Mouse (Mus musculus) embryonic facial prominence, embryonic 12.5 days (tissue): Measurements from ENCODE around the gene Ociad2. TPM values are rescaled to one million over a fixed set of nuclear protein-coding genes. Genes with fewer than 3 reads are reported as not detected.

Experiments
- ATAC-seq: fragments of 200-750 bp; cut with Nextera tagmentation; 2 replicates; pipeline ENCODE4 v1.8.0; 2017; ENCODE audit not compliant: insufficient number of reproducible peaks, insufficient read depth, low FRiP score, low TSS enrichment
- H3K27ac ChIP-seq: fragments of 300-500 bp; sonication (generic); 2 replicates; pipeline ENCODE4 v1.5.1; 2016; ENCODE audit warnings: mild to moderate bottlenecking
- H3K27me3 ChIP-seq: fragments of 300-500 bp; sonication (generic); 2 replicates; pipeline ENCODE4 v1.6.1; 2016; ENCODE audit warnings: mild to moderate bottlenecking, moderate library complexity
- H3K36me3 ChIP-seq: fragments of 300-500 bp; sonication (generic); 2 replicates; pipeline ENCODE4 v1.6.1; 2016; ENCODE audit warnings: mild to moderate bottlenecking
- H3K4me1 ChIP-seq: fragments of 300-500 bp; sonication (generic); 2 replicates; pipeline ENCODE4 v1.6.1; 2016
- H3K4me2 ChIP-seq: fragments of 300-500 bp; sonication (generic); replicated peaks from 2 replicates; pipeline ENCODE4 v1.6.1; 2016; ENCODE audit warnings: mild to moderate bottlenecking, moderate library complexity
- H3K4me3 ChIP-seq: fragments of 300-500 bp; sonication (generic); 2 replicates; pipeline ENCODE4 v1.5.1; 2016; ENCODE audit warnings: mild to moderate bottlenecking
- H3K9ac ChIP-seq: fragments of 300-500 bp; sonication (generic); 2 replicates; pipeline ENCODE4 v1.6.1; 2016; ENCODE audit warnings: mild to moderate bottlenecking, moderate library complexity
- H3K9me3 ChIP-seq: fragments of 300-500 bp; sonication (generic); 2 replicates; pipeline ENCODE4 v1.6.1; 2016; ENCODE audit warnings: mild to moderate bottlenecking, moderate library complexity
- WGBS: fragments of 180-500 bp; shearing (Covaris S2); methylation state at CpG from one replicate; pipeline ENCODE4 v1.1.7; 2016; 5-methylcytosine and 5-hydroxymethylcytosine counted together
- polyA plus RNA-seq: library from polyadenylated mRNA; unstranded; fragments of >200 nt; fragmentation: Nextera tagmentation; extraction: Ambion mirVana; gene quantifications from 2 replicates; pipeline ENCODE4 v1.2.1, GENCODE M21; 2016

Gene Ociad2
- 10.3 and 13.6 TPM in 2 replicates for polyA plus RNA-seq

DNA sequence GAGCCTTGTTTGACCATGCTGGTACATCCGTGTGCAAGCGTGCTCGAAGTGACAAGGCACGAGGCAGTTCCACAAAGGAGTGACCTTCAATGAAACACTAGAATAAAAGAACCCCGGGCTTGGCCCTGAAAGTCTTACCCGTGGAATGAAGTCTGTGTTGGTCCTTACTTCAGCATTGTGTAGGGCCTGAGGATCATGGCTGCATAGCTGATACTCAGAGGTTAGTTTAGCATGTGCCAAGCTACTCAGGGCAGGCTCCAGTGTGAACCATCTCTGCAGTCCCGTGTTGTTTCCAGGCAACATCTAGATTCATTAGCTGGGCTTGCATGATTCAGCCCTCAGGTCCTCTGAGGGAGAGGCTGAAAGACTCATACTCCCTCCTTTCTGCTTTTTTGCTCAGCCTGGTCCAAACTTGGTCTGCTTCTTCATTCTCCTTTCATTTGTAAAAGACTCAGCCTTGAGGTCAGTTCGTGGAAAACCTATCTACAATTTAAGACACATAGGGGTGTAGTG lies at the start of gene Ociad2:
Ociad2 (minus strand) TSS at position 306 of the 513 bp plus-strand sequence.
- Histone ChIP-seq H3K4me1 (no peaks in the 10 kb centered on the region), H3K36me3 (no peaks in the 10 kb centered on the region), H3K27me3 (0 out of 2 replicates have a peak, but pooled peaks cover 3% of the 10 kb centered on the region), H3K9me3 (no peaks in the 10 kb centered on the region), H3K27ac (no peak within 1 kb of the TSS), H3K4me2 (no peak within 1 kb of the TSS), H3K4me3 (no peak within 1 kb of the TSS), H3K9ac (no peak within 1 kb of the TSS)
- 80% methylated on average over 8 of the region's 8 CpGs for WGBS
- ATAC-seq: no peak

DNA sequence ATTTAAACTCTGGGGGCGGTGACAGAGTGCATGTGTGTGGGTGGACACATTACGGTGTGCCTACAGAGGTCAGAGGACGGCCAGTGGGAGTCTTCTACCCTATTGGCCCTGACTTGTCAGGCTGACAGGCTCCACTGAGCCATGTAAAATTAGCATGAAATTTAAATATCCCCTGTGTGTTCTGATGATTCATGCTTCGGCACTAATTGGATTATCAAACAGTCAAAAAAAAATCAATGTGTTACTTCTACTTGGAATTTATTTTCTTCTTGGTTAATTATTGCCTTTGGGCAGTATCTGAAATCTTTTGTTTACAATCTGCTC lies 42.8 kb upstream of the Ociad2 start:
- Histone ChIP-seq H3K27ac (no peak overlapping the region), H3K9me3 (no peaks in the 10 kb centered on the region), H3K9ac (no peak overlapping the region), H3K27me3 (peaks cover 3% of the 10 kb centered on the region; the same call in 1 of the 2 replicates), H3K4me3 (no peak overlapping the region), H3K4me2 (no peak overlapping the region), H3K36me3 (no peaks in the 10 kb centered on the region), H3K4me1 (no peaks in the 10 kb centered on the region; the same call in 1 of the 2 replicates)
- no peak for ATAC-seq
- 57% methylated on average over 4 of the region's 4 CpGs for WGBS

DNA sequence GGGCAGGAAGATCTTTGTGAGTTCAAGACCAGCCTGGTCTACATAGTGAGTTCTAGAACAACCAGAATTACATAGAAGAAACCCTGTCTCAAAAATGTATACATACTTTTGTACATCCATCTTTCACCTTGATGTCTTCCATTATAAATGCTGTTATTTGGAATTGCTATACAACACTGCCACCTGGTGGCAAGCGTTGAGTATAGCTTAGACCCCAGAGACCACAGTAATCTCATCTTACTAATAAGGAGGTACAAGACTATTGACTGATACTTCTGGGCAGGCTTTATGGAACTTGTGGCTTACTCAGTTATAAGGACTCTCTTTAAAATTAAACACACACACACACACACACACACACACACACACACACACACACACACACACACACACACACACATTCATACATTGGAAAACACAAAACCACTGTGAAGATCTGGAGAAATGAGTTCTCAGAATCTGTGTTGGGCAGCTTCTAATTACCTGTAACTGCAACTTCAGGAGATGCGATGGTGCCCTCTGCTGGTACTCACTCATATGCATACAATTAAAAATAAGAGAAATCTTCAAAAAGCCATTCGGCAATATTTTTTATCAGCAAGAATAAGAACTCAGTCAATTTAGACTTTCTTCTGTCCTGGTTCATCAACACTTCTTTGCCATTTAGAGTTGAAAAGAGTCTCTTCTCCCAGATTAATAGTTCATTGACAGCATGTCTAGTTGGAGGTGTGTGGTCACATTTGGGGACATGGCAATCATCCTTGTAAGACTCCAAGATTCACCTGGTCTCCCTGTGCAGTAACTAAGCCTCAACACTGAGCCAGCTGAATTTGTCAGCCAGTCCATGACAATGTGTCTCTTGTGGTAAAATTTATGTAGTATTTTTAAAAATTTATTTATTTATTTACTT lies 42.2 kb upstream of the Ociad2 start:
- H3K4me1 ChIP-seq: no peaks in the 10 kb centered on the region; the same call in 1 of the 2 replicates
- ATAC-seq: peak; percentile 50; the same call in 1 of the 2 replicates
- H3K4me3 ChIP-seq: no peak overlapping the region
- no peaks in the 10 kb centered on the region for H3K9me3 ChIP-seq
- H3K9ac ChIP-seq: no peak overlapping the region
- 30% methylated on average over 3 of the region's 3 CpGs for WGBS
- H3K4me2 ChIP-seq: no peak overlapping the region
- no peak overlapping the region for H3K27ac ChIP-seq
- peaks cover 3% of the 10 kb centered on the region; the same call in 1 of the 2 replicates for H3K27me3 ChIP-seq
- no peaks in the 10 kb centered on the region for H3K36me3 ChIP-seq

DNA sequence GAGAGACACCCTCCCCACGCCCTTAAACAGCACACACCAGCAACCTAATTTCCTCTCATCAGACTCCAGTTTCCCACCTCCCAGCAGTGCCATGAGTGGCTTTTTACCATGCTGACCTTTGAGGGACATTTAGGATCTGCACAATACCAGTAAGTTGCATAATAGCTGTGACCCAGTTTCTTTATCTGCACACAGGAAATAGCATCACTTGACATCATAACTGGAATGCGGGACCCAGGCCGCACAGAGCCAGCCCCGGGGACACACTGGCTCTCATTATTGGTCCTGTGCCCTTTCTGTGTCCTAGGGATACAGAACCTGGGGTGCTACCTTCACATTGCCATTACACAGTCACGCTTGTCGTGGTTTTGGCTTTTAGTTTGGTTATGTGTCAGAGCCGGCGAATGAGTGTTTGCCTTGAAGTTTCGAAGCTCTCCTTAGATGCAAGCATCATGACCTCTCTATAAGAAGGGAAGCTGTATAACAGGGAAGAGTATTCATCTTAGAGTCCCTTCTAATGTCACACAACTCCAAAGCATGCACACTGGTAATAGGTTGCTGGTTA lies 41.2 kb upstream of the Ociad2 start:
- no peak overlapping the region for H3K4me3 ChIP-seq
- H3K9ac ChIP-seq: no peak overlapping the region
- H3K27ac ChIP-seq: no peak overlapping the region
- H3K4me1 ChIP-seq: no peaks in the 10 kb centered on the region; the same call in 1 of the 2 replicates
- H3K36me3 ChIP-seq: no peaks in the 10 kb centered on the region
- no peaks in the 10 kb centered on the region for H3K9me3 ChIP-seq
- H3K27me3 ChIP-seq: peaks cover 3% of the 10 kb centered on the region; the same call in 1 of the 2 replicates
- no peak overlapping the region for H3K4me2 ChIP-seq
- WGBS: 83% methylated on average over 8 of the region's 9 CpGs
- ATAC-seq: no peak

DNA sequence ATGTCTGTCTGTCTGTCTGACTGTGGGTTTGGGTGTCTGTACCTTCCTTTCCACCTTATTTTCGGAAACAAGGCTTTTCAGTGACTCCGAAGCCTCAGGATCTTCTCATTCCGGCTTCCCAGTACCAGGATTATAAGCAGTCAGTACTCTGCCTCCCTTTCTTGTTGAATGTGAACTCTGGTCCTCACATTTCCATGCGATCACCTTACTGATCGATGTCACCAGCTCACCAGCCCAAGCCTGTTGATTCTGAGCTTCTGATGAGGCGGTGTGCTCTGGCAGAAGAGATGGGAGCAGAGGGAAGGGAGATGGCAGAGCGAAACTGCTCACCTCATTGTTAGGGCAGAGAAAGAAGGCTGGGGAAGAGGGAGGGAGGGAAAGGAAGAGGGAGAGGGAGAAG lies 40.7 kb upstream of the Ociad2 start:
- H3K9ac ChIP-seq: no peak overlapping the region
- H3K9me3 ChIP-seq: no peaks in the 10 kb centered on the region
- H3K4me1 ChIP-seq: no peaks in the 10 kb centered on the region; the same call in 1 of the 2 replicates
- no peak for ATAC-seq
- H3K27ac ChIP-seq: no peak overlapping the region
- H3K36me3 ChIP-seq: no peaks in the 10 kb centered on the region
- no peak overlapping the region for H3K4me2 ChIP-seq
- peaks cover 3% of the 10 kb centered on the region; the same call in 1 of the 2 replicates for H3K27me3 ChIP-seq
- H3K4me3 ChIP-seq: no peak overlapping the region
- 80% methylated on average over 7 of the region's 7 CpGs for WGBS

DNA sequence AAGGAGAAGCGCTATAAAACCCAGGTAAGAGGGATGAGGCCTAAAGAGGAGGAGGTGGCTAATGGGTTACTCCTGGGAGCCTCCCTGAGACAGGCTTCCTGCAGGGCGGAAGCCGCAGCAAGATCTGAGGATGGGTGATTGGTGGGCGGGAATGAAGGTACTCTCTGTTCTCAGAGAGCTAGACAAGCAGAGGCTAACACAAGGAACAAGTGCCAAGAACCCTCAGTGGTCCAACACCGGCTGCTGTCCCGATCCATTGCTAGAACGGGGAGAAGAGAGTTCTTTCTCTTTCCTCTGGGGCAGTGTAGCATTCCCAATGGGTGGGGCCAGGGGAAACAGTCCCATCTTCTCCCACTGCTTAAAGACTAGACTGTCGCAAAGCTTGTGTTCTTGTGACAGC lies 40.0 kb upstream of the Ociad2 start:
- no peaks in the 10 kb centered on the region for H3K9me3 ChIP-seq
- WGBS: 49% methylated on average over 8 of the region's 8 CpGs
- H3K4me1 ChIP-seq: no peaks in the 10 kb centered on the region
- H3K27ac ChIP-seq: no peak overlapping the region
- H3K4me3 ChIP-seq: no peak overlapping the region
- H3K27me3 ChIP-seq: peaks cover 3% of the 10 kb centered on the region; the same call in 1 of the 2 replicates
- no peak overlapping the region for H3K4me2 ChIP-seq
- no peak overlapping the region for H3K9ac ChIP-seq
- ATAC-seq: no peak
- no peaks in the 10 kb centered on the region for H3K36me3 ChIP-seq

DNA sequence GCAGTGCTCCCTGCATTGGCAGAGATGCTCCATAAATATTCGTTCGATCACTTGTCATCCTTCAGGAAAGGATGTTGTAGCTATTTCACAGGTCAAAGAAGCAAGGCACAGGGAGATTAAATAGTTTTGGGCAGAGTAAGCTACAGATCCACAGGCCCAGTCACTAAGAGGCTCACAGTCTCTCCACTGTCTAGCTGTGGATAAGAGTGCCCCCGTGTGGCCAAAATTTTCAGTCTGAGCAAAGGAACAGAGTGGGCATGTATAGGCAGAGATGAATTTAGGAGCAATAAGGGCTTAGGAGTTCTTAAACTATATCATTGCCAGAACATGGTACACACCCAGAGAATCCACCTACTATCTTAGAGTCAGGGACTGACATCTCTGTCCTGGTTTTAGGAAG lies 39.1 kb upstream of the Ociad2 start:
- Histone ChIP-seq H3K9me3 (no peaks in the 10 kb centered on the region), H3K27ac (no peak overlapping the region), H3K36me3 (no peaks in the 10 kb centered on the region), H3K4me2 (no peak overlapping the region), H3K27me3 (peaks cover 3% of the 10 kb centered on the region; the same call in 1 of the 2 replicates), H3K4me3 (no peak overlapping the region), H3K4me1 (no peaks in the 10 kb centered on the region), H3K9ac (no peak overlapping the region)
- WGBS: 29% methylated on average over 3 of the region's 3 CpGs
- peak; percentile 82; the same call in 1 of the 2 replicates for ATAC-seq

DNA sequence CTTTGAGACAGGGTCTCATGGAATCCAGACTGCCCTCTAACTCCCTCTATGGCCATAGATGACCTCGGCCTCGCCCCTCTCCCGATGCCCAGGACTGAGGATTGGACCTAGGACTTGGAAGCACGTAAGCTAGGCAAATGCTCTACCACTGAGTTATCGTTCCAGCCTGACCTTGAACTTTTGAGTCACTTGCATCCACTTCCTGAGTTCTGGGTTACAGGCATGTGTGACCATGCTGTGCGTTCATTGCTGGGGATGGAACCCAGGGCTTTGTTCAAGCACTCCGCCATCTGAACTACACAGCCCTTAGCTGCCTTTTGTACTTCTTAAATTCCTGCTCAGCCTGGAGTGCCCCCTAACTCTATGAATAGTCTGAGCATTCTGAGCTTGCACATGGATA lies 35.7 kb upstream of the Ociad2 start:
- no peak overlapping the region for H3K27ac ChIP-seq

DNA sequence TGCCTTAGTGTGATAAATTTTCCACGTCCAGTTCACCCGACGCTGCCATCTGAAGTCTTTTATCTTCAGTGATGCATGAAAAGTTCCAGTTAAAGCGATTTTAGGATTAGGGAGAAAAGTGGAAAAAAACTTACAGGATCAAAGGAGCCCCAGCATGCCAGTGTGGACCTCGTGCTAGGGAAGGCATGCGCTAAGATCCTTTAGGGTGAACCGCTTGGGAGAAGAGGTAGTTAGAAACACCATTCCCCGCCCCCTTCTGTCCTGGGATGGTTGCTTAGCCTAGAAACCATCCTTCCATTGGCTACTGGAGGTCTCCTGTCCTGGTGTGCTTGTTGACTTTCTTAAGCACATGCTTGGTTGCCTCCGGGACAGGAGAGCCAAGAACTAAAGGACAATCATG lies 35.2 kb upstream of the Ociad2 start:
- WGBS: 53% methylated on average over 9 of the region's 9 CpGs
- no peak overlapping the region for H3K4me2 ChIP-seq
- no peaks in the 10 kb centered on the region for H3K9me3 ChIP-seq
- no peaks in the 10 kb centered on the region for H3K36me3 ChIP-seq
- ATAC-seq: no peak
- H3K27ac ChIP-seq: no peak overlapping the region
- no peak overlapping the region for H3K4me3 ChIP-seq
- H3K4me1 ChIP-seq: peaks cover 5% of the 10 kb centered on the region; the same call in 1 of the 2 replicates
- H3K9ac ChIP-seq: no peak overlapping the region
- peaks cover 3% of the 10 kb centered on the region; the same call in 1 of the 2 replicates for H3K27me3 ChIP-seq

More for the DNA sequence above, 35.7 kb upstream of the Ociad2 start:
- ATAC-seq: no peak
- Histone ChIP-seq H3K36me3 (no peaks in the 10 kb centered on the region), H3K9me3 (no peaks in the 10 kb centered on the region), H3K9ac (no peak overlapping the region), H3K4me1 (peaks cover 5% of the 10 kb centered on the region; the same call in 1 of the 2 replicates), H3K4me2 (no peak overlapping the region), H3K27me3 (peaks cover 3% of the 10 kb centered on the region; the same call in 1 of the 2 replicates), H3K4me3 (no peak overlapping the region)
- WGBS: 88% methylated on average over 7 of the region's 7 CpGs

DNA sequence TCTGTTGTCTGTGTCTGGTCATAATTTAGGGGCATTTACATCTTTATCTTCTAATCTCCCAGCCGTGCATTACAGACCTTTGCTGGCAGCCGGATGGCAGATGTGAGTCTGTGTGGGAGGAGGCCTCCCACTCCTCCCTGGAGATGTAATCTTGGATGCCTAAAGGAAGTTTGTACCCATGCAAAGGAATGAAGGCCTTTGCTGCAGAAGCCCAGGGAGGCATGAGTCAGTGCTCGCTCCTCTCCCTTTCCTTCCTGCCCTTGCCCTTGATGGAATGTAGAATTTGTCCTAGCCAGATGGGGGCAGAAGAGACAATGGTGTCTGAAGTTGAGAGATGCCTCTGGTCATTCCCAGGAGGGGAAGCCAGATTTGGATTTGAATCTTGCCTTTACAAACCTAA lies 32.4 kb upstream of the Ociad2 start:
- H3K4me1 ChIP-seq: peaks cover 5% of the 10 kb centered on the region; the same call in 1 of the 2 replicates
- H3K27me3 ChIP-seq: no peaks in the 10 kb centered on the region
- no peaks in the 10 kb centered on the region for H3K9me3 ChIP-seq
- no peaks in the 10 kb centered on the region for H3K36me3 ChIP-seq
- no peak overlapping the region for H3K4me3 ChIP-seq
- H3K27ac ChIP-seq: no peak overlapping the region; the same call in 1 of the 2 replicates
- 19% methylated on average over 3 of the region's 3 CpGs for WGBS
- no peak overlapping the region for H3K4me2 ChIP-seq
- no peak overlapping the region for H3K9ac ChIP-seq
- ATAC-seq: no peak

DNA sequence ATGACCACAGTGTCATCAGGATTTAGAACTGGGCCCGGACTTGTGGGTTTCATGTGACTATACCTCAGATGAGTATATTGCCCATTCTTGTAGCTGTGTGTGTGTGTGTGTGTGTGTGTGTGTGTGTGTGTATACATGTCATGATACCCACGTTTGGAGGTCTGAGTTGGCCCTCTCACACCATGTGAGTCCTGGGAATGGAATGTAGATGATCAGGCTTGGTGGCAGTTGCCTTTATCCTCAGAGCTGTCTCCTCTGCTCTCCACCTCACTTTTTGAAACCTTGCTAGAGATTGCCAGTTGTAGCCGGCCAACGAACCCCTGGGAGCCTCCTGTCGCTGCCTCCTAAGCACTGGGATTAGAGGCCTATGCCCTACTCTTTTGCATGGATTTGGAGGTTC lies 31.8 kb upstream of the Ociad2 start:
- Histone ChIP-seq H3K27ac (no peak overlapping the region), H3K27me3 (no peaks in the 10 kb centered on the region), H3K4me2 (no peak overlapping the region), H3K4me3 (no peak overlapping the region), H3K9me3 (no peaks in the 10 kb centered on the region), H3K9ac (no peak overlapping the region), H3K4me1 (peaks cover 5% of the 10 kb centered on the region; the same call in 1 of the 2 replicates), H3K36me3 (no peaks in the 10 kb centered on the region)
- ATAC-seq: no peak
- WGBS: 73% methylated on average over 5 of the region's 5 CpGs
